Mouse (Mus musculus) embryonic stem cell, embryonic (primary cell): ENCODE measurements around the gene Gm20431.

Source experiments
- CTCF ChIA-PET, 4 experiments: fragments of 300-600 bp in 2 of 4; fragments of 350-600 bp in 2 of 4; sonication (Branson Sonifier 250); formaldehyde crosslinking; loops; one replicate each; lab custom pipeline; 2022; ENCODE audit warnings: inconsistent platforms in 2 of 4; lab: Charles Lee
- POLR2A ChIA-PET, 4 experiments: fragments of 300-600 bp in 2 of 4; fragments of 350-600 bp in 2 of 4; sonication (Branson Sonifier 250); formaldehyde crosslinking; loops; one replicate each; lab custom pipeline; 2022; ENCODE audit warnings: antibody characterized with exemption in 4 of 4, inconsistent platforms in 1 of 4; lab: Charles Lee

Gene Gm20431

GRCm38 (mm10) chr2:167691871-167692661 is 30.8 kb upstream of the Gm20431 start:
- CTCF ChIA-PET = interaction anchor here in 1 of 4 experiments (0.5 to 1.2 kb wide), 2 partner anchors 12 to 20 kb away, joined by 3 to 4 read pairs; no protein-coding TSS in a partner anchor

DNA sequence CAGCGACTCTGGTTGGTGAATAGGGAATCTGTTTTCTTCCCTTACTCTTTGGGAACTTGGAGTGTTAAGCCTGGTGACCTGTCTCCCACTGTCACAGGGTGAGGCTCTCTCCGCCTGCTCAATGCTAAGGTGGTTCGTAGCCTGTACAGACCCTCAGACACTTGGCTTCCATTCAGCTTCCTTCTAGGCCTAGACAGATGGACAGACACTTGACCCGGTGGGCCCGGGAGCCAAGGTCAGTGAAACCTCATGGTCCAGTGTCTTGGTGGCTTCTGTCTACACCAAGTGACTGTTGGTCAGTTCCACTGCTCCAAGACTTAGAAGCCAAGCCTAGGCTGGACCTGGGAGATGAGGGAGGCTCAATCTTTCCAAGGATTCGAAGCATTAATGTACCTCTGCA is 30.1 kb upstream of the Gm20431 start:
- ChIA-PET POLR2A (interaction anchor here in 3 of 4 experiments (0.7 to 4.5 kb wide), 5 partner anchors 10 to 196 kb away, joined by 3 to 12 read pairs (median 3); no protein-coding TSS in a partner anchor), CTCF (interaction anchor here in 2 of 4 experiments (0.5 to 1.3 kb wide), 4 partner anchors 11 to 308 kb away, joined by 3 to 11 read pairs (median 4); no protein-coding TSS in a partner anchor)

More at GRCm38 (mm10) chr2:167691871-167692661, 30.8 kb upstream of the Gm20431 start:
- POLR2A ChIA-PET = interaction anchor here in 3 of 4 experiments (0.6 to 4.5 kb wide), 4 partner anchors 9 to 1818 kb away, joined by 3 to 12 read pairs (median 3); no protein-coding TSS in a partner anchor

- ChIA-PET CTCF (interaction anchor here in 3 of 4 experiments (0.5 to 1.9 kb wide), 5 partner anchors 11 to 308 kb away, joined by 3 to 11 read pairs (median 4); no protein-coding TSS in a partner anchor), POLR2A (interaction anchor here in 3 of 4 experiments (0.7 to 4.5 kb wide), 5 partner anchors 10 to 196 kb away, joined by 3 to 12 read pairs (median 3); no protein-coding TSS in a partner anchor)
Measured at GRCm38 (mm10) chr2:167690962-167691311, 29.6 kb upstream of the Gm20431 start.

GRCm38 (mm10) chr2:167690219-167690961 is 29.1 kb upstream of the Gm20431 start:
- ChIA-PET CTCF (interaction anchor here in 3 of 4 experiments (1.0 to 1.9 kb wide), 6 partner anchors 10 to 205 kb away, joined by 3 to 10 read pairs (median 5); no protein-coding TSS in a partner anchor), POLR2A (interaction anchor here in 3 of 4 experiments (0.7 to 4.5 kb wide), 13 partner anchors 9 to 1880 kb away, joined by 3 to 12 read pairs (median 3); no protein-coding TSS in a partner anchor)

DNA sequence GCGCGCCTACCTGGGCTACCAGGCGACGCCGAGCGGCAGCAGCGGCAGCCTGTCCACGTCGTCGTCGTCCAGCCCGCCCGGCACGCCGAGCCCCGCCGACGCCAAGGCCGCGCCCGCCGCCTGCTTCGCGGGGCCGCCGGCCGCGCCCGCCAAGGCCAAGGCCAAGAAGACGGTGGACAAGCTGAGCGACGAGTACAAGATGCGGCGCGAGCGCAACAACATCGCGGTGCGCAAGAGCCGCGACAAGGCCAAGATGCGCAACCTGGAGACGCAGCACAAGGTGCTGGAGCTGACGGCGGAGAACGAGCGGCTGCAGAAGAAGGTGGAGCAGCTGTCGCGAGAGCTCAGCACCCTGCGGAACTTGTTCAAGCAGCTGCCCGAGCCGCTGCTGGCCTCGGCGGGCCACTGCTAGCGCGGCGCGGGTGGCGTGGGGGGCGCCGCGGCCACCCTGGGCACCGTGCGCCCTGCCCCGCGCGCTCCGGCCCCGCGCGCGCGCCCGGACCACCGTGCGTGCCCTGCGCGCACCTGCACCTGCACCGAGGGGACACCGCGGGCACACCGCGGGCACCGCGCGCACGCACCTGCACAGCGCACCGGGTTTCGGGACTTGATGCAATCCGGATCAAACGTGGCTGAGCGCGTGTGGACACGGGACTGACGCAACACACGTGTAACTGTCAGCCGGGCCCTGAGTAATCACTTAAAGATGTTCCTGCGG is 28.4 kb upstream of the Gm20431 start, which contains the start of gene Tmem189:
Tmem189 (minus strand) TSS at position 322 of the 718 bp plus-strand sequence.
- ChIA-PET CTCF (interaction anchor here in 3 of 4 experiments (1.0 to 1.9 kb wide), 5 partner anchors 9 to 205 kb away, joined by 3 to 10 read pairs (median 7); no protein-coding TSS in a partner anchor), POLR2A (interaction anchor here (0.6 to 4.5 kb wide), 12 partner anchors 9 to 1880 kb away, joined by 3 to 12 read pairs (median 3); no protein-coding TSS in a partner anchor)

- ChIA-PET POLR2A (interaction anchor here (0.6 to 4.5 kb wide), 16 partner anchors 8 to 427 kb away, joined by 3 to 25 read pairs (median 4); partner anchors contain the start of gene Pard6b (in 1 of the 4)), CTCF (interaction anchor here (0.5 to 12.1 kb wide), 19 partner anchors 8 to 1183 kb away, joined by 3 to 385 read pairs (median 4); no protein-coding TSS in a partner anchor)
Measured at GRCm38 (mm10) chr2:167688498-167689451, 27.5 kb upstream of the Gm20431 start, which contains the start of gene Cebpb. TSS of gene Cebpb (plus strand) at chr2:167688915.

DNA sequence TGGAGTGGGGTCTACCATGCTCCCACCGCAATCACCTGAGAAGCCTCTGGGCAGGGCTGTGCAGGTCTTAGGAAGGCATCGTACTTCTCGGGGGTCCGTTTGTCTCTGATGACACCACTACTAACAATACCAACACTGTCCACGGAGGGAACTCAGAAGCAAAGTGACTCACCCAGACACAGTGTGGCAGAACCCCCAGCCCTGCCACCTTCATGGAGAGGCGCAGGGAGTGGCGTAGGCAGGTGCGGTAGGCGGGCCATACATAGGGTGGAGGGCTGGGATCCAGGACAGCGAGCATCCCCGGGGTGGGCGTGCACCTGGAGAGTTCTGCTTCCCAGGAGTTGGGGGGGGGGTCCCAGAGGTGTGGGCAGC is 26.8 kb upstream of the Gm20431 start:
- POLR2A ChIA-PET = interaction anchor here (0.6 to 4.5 kb wide), 9 partner anchors 67 to 392 kb away, joined by 3 to 25 read pairs (median 6); partner anchors contain the start of gene Pard6b (in 1 of the 4)
- CTCF ChIA-PET = interaction anchor here (0.5 to 12.1 kb wide), 14 partner anchors 13 to 1184 kb away, joined by 3 to 385 read pairs (median 4); no protein-coding TSS in a partner anchor

- ChIA-PET CTCF (interaction anchor here (0.5 to 12.1 kb wide), 16 partner anchors 12 to 1184 kb away, joined by 3 to 385 read pairs (median 4); partner anchors contain the start of gene Gm20431 (in 1 of the 4)), POLR2A (interaction anchor here (0.6 to 4.5 kb wide), 8 partner anchors 200 to 393 kb away, joined by 3 to 25 read pairs (median 6); partner anchors contain the start of gene Pard6b (in 1 of the 4))
Measured at GRCm38 (mm10) chr2:167687651-167688101, 26.4 kb upstream of the Gm20431 start.

DNA sequence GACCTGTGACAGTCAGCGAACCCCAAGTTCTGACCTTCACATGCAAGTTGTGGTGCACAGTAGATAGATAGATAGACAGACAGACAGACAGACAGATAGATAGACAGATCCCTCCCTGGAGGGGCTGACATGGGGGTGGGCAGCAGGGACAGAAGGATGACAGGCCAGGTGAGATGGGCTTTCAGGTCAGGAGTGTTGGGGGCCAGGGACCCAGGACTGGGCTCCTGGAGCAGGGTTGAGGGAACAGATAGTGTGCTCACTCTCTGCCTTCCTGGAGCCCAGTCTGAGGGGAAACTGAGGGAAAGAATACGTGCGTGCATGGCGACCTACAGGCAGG is 25.9 kb upstream of the Gm20431 start:
- ChIA-PET POLR2A (interaction anchor here in 3 of 4 experiments (0.6 to 4.5 kb wide), 7 partner anchors 204 to 220 kb away, joined by 4 to 25 read pairs (median 6); no protein-coding TSS in a partner anchor), CTCF (interaction anchor here (0.5 to 12.1 kb wide), 17 partner anchors 12 to 296 kb away, joined by 3 to 385 read pairs (median 6); partner anchors contain the start of genes Gm20431 (in 1 of the 4) and Snai1 (in 1 of the 4))

- ChIA-PET CTCF (interaction anchor here (0.9 to 12.1 kb wide), 19 partner anchors 11 to 342 kb away, joined by 3 to 385 read pairs (median 6); partner anchors contain the start of genes Ripor3 (in 1 of the 4) and Snai1 (in 1 of the 4)), POLR2A (interaction anchor here (0.6 to 4.5 kb wide), 11 partner anchors 11 to 223 kb away, joined by 3 to 25 read pairs (median 4); no protein-coding TSS in a partner anchor)
Measured at GRCm38 (mm10) chr2:167686382-167687249, 25.3 kb upstream of the Gm20431 start.

GRCm38 (mm10) chr2:167685865-167686264 is 24.6 kb upstream of the Gm20431 start:
- POLR2A ChIA-PET = interaction anchor here in 3 of 4 experiments (0.6 to 4.5 kb wide), 13 partner anchors 24 to 222 kb away, joined by 3 to 25 read pairs (median 4); no protein-coding TSS in a partner anchor
- CTCF ChIA-PET = interaction anchor here (0.5 to 12.1 kb wide), 44 partner anchors 10 to 342 kb away, joined by 3 to 385 read pairs (median 4); partner anchors contain the start of genes Ripor3 (in 2 of the 4) and Gm20431 (in 1 of the 4)

DNA sequence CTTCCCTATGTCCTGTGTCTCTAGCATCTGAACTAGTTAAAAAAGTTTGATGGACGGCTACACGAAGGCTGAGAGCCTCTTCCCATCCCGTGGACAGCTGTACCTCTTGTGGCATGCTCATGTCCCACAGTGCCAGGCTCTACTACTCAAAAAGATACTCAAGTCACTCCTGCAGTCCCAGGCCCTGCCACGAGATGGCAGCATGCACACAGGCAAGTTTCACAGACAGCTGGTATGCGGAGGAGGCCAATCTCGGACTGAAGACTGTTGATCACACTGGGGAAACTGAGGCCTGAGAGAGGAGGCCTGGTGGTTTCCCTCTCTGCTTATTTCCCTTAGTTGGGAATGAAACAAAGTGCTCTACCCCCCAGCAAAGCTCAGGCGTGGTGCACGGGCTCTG is 23.8 kb upstream of the Gm20431 start:
- POLR2A ChIA-PET = interaction anchor here in 3 of 4 experiments (0.6 to 4.5 kb wide), 14 partner anchors 12 to 264 kb away, joined by 3 to 25 read pairs (median 4); partner anchors contain the start of genes Gm20431 (in 1 of the 3) and Slc9a8 (in 1 of the 3)

DNA sequence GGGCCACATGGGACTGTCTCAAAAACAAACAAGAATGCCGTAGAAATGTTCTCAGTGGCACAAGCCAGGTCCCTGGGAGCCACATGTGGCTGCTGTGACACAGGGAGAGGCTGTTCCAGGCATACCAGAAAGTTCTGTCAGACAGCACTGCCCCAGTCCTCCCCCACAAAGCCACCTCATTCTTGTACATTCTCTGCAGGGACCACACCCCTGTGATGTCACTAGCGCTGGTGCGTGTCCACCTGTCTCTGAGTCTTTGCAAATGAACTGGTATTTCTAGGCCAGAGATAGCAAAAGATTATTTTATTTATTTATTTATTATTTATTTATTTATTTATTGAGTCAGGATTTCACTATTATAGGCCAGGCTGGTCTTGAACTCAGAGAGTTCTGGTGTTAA is 22.4 kb upstream of the Gm20431 start:
- CTCF ChIA-PET = interaction anchor here (1.0 to 12.1 kb wide), 6 partner anchors 43 to 213 kb away, joined by 3 to 385 read pairs (median 64); no protein-coding TSS in a partner anchor

More for the DNA sequence above, 23.8 kb upstream of the Gm20431 start:
- CTCF ChIA-PET = interaction anchor here (0.5 to 12.1 kb wide), 52 partner anchors 10 to 478 kb away, joined by 3 to 385 read pairs (median 4); partner anchors contain the start of genes Ripor3 (in 2 of the 4) and Gm20431 (in 1 of the 4)

DNA sequence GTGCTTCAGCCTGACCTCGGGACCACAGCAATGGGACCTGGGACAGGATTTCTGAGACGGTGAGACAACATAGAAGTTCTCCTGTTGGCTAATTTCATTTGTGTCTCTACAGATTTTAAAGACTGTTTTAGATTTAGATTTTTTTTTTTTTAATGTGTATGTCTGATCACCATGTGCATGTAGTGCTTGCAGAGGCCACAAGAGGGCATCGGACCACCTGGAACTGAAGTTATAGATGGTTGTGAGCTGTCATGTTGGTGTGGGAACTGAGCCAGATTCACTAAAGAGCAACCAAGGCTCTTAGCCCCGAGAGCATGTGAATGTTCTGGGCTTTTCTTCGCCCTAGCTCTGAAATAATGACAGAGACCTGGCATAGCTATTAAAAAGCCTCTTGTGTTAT is 19.4 kb upstream of the Gm20431 start:
- POLR2A ChIA-PET = interaction anchor here (0.6 to 4.4 kb wide), 21 partner anchors 9 to 684 kb away, joined by 3 to 17 read pairs (median 4); partner anchors contain the start of genes Tmem189 (in 2 of the 4) and Gm20431 (in 1 of the 4)
- CTCF ChIA-PET = interaction anchor here (0.5 to 12.1 kb wide), 100 partner anchors 8 to 602 kb away, joined by 3 to 385 read pairs (median 4); partner anchors contain the start of genes Snai1 (in 3 of the 4), Ripor3 (in 2 of the 4) and Tmem189 (in 1 of the 4)

More for the DNA sequence above, 22.4 kb upstream of the Gm20431 start:
- POLR2A ChIA-PET = interaction anchor here in 1 of 4 experiments (1.4 kb wide), 1 partner anchor 204 kb away, joined by 4 read pairs; no protein-coding TSS in a partner anchor
